Mouse (Mus musculus) erythroblast, embryonic 14.5 days (primary cell): Measurements from ENCODE around the gene Ndfip2.

Source experiments
- GATA1 ChIP-seq: IDR thresholded peaks from 2 replicates; pipeline ENCODE4 v1.6.1; 2012; ENCODE audit warnings: low read length, inconsistent platforms, mixed read lengths
- TAL1 ChIP-seq: IDR thresholded peaks from 3 replicates; pipeline ENCODE4 v1.6.1; 2012; ENCODE audit warnings: low read length, inconsistent platforms, mixed read lengths

DNA sequence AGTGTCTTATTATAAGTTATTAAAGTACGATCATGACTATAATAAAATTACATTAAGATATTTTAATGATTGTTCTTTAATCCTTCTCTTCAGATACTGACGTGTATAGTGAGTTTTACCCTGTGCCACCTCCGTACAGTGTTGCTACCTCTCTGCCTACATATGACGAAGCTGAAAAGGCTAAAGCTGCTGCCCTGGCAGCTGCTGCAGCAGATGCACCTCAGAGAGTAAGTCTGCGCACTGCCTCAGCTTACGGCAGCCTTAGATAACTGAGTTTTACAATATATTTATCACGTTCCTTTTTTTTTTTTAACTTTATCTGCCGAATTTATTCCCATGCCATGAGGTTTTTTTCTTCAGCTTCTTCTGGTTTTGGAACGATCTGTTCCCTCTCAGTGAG lies 33.8 kb downstream of the Ndfip2 start:
- TF ChIP-seq TAL1 (no peak), GATA1 (no peak)
